Mouse (Mus musculus) Patski (cell line): ENCODE measurements around the gene Cfdp1. TPM values are rescaled to one million over a fixed set of nuclear protein-coding genes. Genes with fewer than 3 reads are reported as not detected.

ENCODE experiments used
- ATAC-seq: fragments of 100-300 bp; one replicate; pipeline ENCODE4 v1.8.0; 2021
- CTCF ChIA-PET: fragments of 350-600 bp; sonication (Branson Sonifier 250); formaldehyde crosslinking; loops from one replicate; lab custom pipeline; 2022; ENCODE audit warnings: inconsistent platforms; lab: Charles Lee
- POLR2A ChIA-PET: fragments of 350-600 bp; sonication (Branson Sonifier 250); formaldehyde crosslinking; loops from one replicate; lab custom pipeline; 2022; ENCODE audit warnings: antibody characterized with exemption, inconsistent platforms; lab: Charles Lee
- DNase-seq: peaks from one replicate; pipeline ENCODE4 v3.0.0-alpha.2; 2011; ENCODE audit warnings: low read depth, low spot score
- H3K27me3 ChIP-seq: fragments of 371-371 bp; one replicate; pipeline ENCODE4 v1.5.1; 2021
- CTCF ChIP-seq: fragments of 100-300 bp; IDR thresholded peaks from one replicate; pipeline ENCODE4 v1.5.1; 2021
- in situ Hi-C: fragments of 300-500 bp; cut with MboI; formaldehyde crosslinking; loops from 3 replicates; pipeline ENCODE4 v1.11.1; 2018; ENCODE audit warnings: low pct_unique_long_range_greater_than_20kb, mixed read lengths
- polyA plus RNA-seq: library from polyadenylated mRNA; unstranded; gene quantifications from one replicate; pipeline ENCODE4 v1.2.3, GENCODE M21; 2021

Cfdp1 gene
- polyA plus RNA-seq, 1 experiment from 2014 or later: 179 TPM

DNA sequence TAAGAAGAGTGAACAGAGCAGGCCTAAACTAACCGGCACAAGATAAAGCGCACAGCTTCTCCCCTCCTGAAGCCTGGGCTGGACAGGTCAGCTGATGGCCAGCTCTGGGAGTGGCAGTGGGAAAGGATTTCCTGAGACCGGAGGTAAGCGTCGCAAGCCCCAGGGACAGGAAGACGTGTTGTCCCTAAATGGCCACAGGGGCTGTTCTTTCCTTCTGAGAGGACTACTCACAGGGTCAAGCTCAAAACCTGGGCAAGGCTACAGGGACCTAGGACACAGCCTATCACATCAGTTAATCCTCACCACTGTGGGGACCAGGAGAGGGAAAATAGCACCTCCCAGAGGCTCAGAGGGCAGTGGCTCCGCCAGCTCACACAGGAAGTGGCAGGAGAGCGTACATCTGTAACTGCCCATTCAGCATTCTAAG is 118.7 kb downstream of the Cfdp1 start:
- in situ Hi-C loops: loop anchor here (5.0 to 25.0 kb wide), 2 partner anchors 58 to 948 kb away; no protein-coding TSS in a partner anchor
- H3K27me3 ChIP-seq: no peaks in the 10 kb centered on the region
- TF ChIP-seq CTCF: no peak
- ATAC-seq (no peak), DNase-seq (no peak)
- ChIA-PET CTCF (interaction anchor here (1.1 to 5.6 kb wide), 8 partner anchors 9 to 43 kb away, joined by 5 to 31 read pairs (median 7); no protein-coding TSS in a partner anchor), POLR2A (interaction anchor here (1.0 to 8.6 kb wide), 5 partner anchors 8 to 39 kb away, joined by 3 to 99 read pairs (median 4); partner anchors contain the start of gene Bcar1)

DNA sequence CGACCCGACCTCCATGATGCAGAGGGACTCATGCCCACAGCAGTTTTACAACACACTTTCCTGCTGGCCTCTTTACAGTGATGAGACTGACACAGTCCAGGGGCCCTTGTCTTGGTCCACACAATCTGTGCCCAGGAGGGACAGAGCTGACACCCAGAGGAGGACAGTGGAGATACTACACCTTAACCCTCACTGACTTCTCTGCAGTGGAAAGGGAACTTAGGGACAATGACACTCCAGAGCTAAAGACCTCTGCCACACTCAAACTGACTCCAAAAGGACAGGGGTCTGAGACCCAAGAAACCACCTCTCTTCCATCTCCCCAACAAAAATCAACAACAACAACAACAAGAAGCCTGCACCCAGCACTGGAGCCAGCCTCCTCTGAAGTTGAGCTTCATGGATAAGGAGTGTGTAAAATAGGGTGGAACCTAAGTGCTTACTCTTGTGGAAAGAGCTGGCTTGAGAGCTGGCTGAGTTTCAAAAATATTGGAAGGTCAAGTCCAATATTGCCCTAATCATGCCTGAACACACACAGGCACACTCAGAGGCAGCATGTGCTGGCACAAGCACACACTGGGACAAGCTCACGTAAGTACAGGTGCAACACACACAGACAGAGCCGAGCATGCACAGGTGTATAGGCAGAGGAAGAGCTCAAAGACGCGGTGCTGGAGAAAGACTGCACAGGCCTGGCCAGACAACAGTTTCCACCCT is 119.7 kb downstream of the Cfdp1 start:
- in situ Hi-C loops: loop anchor here (25.0 kb wide), 1 partner anchor 947 kb away; no protein-coding TSS in a partner anchor
- DNase-seq (no peak), ATAC-seq (no peak)
- no peak for TF ChIP-seq CTCF
- CTCF ChIA-PET: interaction anchor here (1.0 to 5.6 kb wide), 12 partner anchors 8 to 58 kb away, joined by 3 to 31 read pairs (median 6); no protein-coding TSS in a partner anchor
- POLR2A ChIA-PET: interaction anchor here (0.6 to 8.6 kb wide), 9 partner anchors 9 to 79 kb away, joined by 3 to 99 read pairs (median 3); partner anchors contain the start of gene Bcar1
- no peaks in the 10 kb centered on the region for H3K27me3 ChIP-seq

DNA sequence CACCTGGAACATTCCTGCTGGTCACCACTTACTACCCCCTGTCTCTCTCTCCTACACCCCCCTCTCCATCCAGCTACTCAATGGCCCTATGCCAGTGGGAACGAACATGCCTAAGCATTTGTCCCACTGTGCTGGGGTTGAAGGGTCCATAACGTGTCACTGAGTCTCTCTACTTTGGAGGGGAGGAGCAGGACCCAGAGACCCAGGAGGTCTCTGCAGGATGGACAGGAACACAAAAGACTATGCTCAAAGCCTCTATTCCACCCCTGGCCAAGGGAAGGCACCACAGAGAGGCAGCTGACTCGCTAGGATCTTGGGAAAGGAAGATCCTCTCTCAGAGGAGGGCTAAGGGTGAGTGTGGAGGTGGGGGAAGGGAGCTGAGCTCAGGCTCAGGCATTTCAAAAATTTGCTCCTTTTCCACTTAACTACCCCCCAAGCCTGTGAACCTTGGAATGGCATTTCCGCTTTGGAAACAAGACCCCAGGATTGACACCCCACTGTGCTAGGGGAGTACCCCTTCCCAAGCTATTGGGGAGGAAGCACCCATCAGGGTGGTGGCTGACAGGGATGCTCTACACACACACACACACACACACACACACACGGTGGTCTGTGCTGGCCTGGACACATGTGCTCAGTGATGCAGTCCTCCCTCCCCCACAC is 120.4 kb downstream of the Cfdp1 start:
- TF ChIP-seq CTCF: no peak
- ChIA-PET CTCF (interaction anchor here (1.0 to 5.6 kb wide), 8 partner anchors 12 to 57 kb away, joined by 3 to 31 read pairs (median 6); no protein-coding TSS in a partner anchor), POLR2A (interaction anchor here (0.7 to 8.6 kb wide), 4 partner anchors 9 to 24 kb away, joined by 3 to 99 read pairs (median 4); partner anchors contain the start of gene Bcar1)
- in situ Hi-C loops: loop anchor here (25.0 kb wide), 1 partner anchor 946 kb away; no protein-coding TSS in a partner anchor
- peak; percentile 45 for ATAC-seq
- no peaks in the 10 kb centered on the region for H3K27me3 ChIP-seq
- peak; percentile 90 for DNase-seq

DNA sequence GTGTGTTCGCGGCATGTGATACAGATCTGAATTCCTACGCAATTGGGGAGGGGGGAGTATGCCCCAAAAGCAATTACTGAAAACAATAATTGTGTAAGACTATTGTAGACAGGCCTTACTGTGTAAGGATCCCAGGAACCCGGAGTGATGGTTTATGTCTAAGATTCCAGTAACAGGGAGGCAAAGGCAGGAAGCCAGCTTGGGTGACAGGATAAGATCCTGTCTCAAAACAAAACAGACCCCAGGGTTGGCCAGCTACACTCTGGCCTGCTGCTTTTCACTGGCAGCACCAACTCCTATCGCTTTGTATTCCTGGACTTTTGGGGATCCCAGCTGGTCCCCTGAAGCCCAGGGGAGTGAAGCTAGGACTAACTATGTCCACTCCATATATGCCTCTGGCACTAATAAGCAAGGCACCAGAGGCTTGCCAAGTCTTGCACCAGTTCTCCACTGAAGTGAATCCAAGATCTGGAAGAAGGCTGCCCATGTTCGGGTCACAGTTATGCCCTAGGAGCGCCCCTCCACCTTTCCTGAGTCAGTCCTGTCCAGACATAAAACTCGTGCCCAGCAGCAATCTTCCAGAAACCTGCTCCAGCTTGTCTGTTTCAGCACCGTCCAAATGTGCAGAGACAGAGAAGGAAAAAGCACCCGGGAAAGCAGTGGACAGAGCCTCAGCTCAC is 121.5 kb downstream of the Cfdp1 start:
- no peaks in the 10 kb centered on the region for H3K27me3 ChIP-seq
- CTCF ChIA-PET: interaction anchor here (0.7 to 5.6 kb wide), 5 partner anchors 9 to 92 kb away, joined by 3 to 31 read pairs (median 3); partner anchors contain the start of gene Bcar1
- DNase-seq: peak; percentile 82
- POLR2A ChIA-PET: interaction anchor here (0.8 to 8.6 kb wide), 4 partner anchors 11 to 24 kb away, joined by 3 to 99 read pairs (median 7); partner anchors contain the start of gene Bcar1
- no peak for TF ChIP-seq CTCF
- in situ Hi-C loops: loop anchor here (25.0 kb wide), 1 partner anchor 945 kb away; no protein-coding TSS in a partner anchor
- ATAC-seq: peak; percentile 20

DNA sequence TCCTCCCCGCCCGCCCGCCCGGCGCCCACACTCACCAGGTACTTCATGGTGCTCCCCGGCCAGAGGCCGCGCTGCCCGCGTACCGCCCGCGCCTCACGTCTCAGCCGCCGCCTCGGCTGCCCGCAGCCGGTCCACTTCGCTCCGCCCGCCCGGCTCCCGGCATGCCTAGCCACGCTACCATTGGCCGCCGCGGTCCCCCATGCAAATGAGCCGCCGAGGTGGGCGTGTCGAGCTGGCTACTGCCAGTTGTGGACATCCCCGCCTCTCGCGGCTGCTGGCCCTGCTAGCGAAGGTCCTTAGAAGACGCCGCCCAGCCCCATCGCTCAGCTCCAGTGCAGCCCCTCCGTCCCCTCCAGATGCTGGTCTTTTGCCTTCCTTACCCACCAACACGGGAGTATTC is 122.1 kb downstream of the Cfdp1 start:
- ATAC-seq: peak; percentile 75
- peak; percentile 67 for DNase-seq
- POLR2A ChIA-PET: interaction anchor here (0.5 to 8.6 kb wide), 6 partner anchors 11 to 124 kb away, joined by 3 to 99 read pairs (median 4); partner anchors contain the start of gene Bcar1
- in situ Hi-C loops: loop anchor here (25.0 kb wide), 1 partner anchor 945 kb away; no protein-coding TSS in a partner anchor
- no peak for TF ChIP-seq CTCF
- H3K27me3 ChIP-seq: no peaks in the 10 kb centered on the region
- CTCF ChIA-PET: interaction anchor here (1.2 to 5.6 kb wide), 3 partner anchors 9 to 23 kb away, joined by 3 to 31 read pairs (median 3); partner anchors contain the start of gene Bcar1

GRCm38 (mm10) chr8:111731231-111731977 is 122.7 kb downstream of the Cfdp1 start:
- H3K27me3 ChIP-seq: no peaks in the 10 kb centered on the region
- POLR2A ChIA-PET: interaction anchor here (0.5 to 8.6 kb wide), 8 partner anchors 12 to 125 kb away, joined by 3 to 99 read pairs (median 4); partner anchors contain the start of gene Bcar1
- DNase-seq (no peak), ATAC-seq (no peak)
- TF ChIP-seq CTCF: no peak
- in situ Hi-C loops: loop anchor here (25.0 kb wide), 1 partner anchor 944 kb away; no protein-coding TSS in a partner anchor
- CTCF ChIA-PET: interaction anchor here (0.9 to 5.6 kb wide), 4 partner anchors 13 to 23 kb away, joined by 3 to 31 read pairs (median 6); partner anchors contain the start of gene Bcar1

GRCm38 (mm10) chr8:111729233-111730170 is 124.6 kb downstream of the Cfdp1 start:
- no peak for TF ChIP-seq CTCF
- ATAC-seq (no peak), DNase-seq (no peak)
- H3K27me3 ChIP-seq: no peaks in the 10 kb centered on the region
- CTCF ChIA-PET: interaction anchor here (2.2 to 2.5 kb wide), 2 partner anchors 9 to 18 kb away, joined by 8 to 9 read pairs; no protein-coding TSS in a partner anchor
- POLR2A ChIA-PET: interaction anchor here (0.6 to 8.6 kb wide), 5 partner anchors 13 to 884 kb away, joined by 4 to 99 read pairs (median 8); partner anchors contain the start of gene Bcar1
- in situ Hi-C loops: loop anchor here (25.0 kb wide), 1 partner anchor 942 kb away; no protein-coding TSS in a partner anchor

DNA sequence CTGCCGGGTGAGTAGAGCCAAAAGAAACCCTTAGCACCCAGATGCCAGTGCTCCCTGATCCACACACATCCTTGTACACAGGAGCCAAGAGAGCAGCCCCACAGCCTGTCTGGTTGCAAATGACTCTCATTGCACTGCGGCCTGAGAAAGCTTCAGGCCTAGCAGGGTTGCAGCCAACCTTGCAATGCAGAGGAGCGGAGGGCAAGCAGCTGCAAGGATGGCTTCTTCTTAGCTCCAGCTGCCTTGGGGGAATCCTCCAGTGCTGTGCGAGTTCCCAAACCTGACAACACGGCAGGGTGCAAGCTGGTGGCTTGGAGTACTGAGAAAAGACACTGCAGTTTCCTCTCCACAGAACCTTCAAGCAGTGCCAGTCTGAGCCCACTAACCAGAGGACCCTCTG is 125.6 kb downstream of the Cfdp1 start:
- CTCF ChIA-PET: interaction anchor here (2.5 kb wide), 1 partner anchor 10 kb away, joined by 9 read pairs; no protein-coding TSS in a partner anchor
- no peak for TF ChIP-seq CTCF
- ATAC-seq: no peak
- no peak for DNase-seq
- H3K27me3 ChIP-seq: no peaks in the 10 kb centered on the region
- in situ Hi-C loops: loop anchor here (25.0 kb wide), 1 partner anchor 941 kb away; no protein-coding TSS in a partner anchor
- POLR2A ChIA-PET: interaction anchor here (0.6 to 8.6 kb wide), 3 partner anchors 11 to 883 kb away, joined by 6 to 99 read pairs (median 17); partner anchors contain the start of gene Bcar1
